Mouse (Mus musculus) heart, postnatal 10 days (tissue): ENCODE data around the gene Duoxa1. TPM values are rescaled to one million over a fixed set of nuclear protein-coding genes. Genes with fewer than 3 reads are reported as not detected.

Experiments
- DNase-seq, 2 experiments: peaks; one replicate each; pipeline ENCODE4 v3.0.0; 2021
- intact Hi-C: fragments of 180-260 bp; cut with DNase I; formaldehyde crosslinking; loops from one replicate; pipeline ENCODE4 v1.15.1; 2025
- total RNA-seq, 2 experiments: library from RNA; stranded (reverse); gene quantifications; 2 replicates each; pipeline ENCODE4 v1.2.3; 2021

Duoxa1 gene
- total RNA-seq, 2 experiments from 2014 or later = 0.27 to 0.45 TPM

DNA sequence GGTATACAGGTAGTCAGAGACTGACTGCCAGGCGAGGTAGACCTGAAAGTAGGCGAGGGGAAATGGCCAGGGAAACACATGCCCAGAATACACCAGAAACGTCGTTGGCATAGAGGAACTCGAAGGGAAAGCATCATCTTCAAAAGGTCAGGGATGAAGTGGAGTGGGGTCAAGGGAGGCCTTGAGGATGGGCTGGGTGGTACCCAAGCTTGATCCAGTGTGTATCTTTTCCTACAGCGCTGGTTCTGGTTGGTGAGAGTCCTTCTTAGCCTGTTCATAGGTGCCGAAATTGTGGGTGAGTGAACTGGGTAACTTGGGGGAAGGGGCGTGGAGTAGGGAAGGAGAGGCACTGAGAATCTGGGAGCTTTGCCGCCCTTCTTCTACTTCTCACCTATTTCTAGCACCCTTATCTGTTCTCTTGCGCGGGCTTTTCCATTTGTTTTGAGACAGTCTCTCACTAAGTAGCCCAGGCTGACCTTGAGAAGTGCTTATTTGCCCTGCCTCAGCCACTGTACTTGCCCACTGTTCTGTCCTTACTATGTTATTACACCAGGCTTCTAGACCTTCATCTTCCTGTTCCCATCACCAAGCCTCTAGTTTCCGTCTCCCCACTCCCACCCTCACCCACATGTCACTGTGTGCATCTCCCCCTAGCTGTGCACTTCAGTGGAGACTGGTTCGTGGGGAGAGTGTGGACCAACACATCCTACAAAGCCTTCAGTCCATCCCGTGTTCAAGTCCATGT lies 13.4 kb downstream of the Duoxa1 start:
- no peak for DNase-seq
- intact Hi-C loops = loop anchor here (5.0 kb wide), 3 partner anchors 58 to 257 kb away; no protein-coding TSS in a partner anchor

DNA sequence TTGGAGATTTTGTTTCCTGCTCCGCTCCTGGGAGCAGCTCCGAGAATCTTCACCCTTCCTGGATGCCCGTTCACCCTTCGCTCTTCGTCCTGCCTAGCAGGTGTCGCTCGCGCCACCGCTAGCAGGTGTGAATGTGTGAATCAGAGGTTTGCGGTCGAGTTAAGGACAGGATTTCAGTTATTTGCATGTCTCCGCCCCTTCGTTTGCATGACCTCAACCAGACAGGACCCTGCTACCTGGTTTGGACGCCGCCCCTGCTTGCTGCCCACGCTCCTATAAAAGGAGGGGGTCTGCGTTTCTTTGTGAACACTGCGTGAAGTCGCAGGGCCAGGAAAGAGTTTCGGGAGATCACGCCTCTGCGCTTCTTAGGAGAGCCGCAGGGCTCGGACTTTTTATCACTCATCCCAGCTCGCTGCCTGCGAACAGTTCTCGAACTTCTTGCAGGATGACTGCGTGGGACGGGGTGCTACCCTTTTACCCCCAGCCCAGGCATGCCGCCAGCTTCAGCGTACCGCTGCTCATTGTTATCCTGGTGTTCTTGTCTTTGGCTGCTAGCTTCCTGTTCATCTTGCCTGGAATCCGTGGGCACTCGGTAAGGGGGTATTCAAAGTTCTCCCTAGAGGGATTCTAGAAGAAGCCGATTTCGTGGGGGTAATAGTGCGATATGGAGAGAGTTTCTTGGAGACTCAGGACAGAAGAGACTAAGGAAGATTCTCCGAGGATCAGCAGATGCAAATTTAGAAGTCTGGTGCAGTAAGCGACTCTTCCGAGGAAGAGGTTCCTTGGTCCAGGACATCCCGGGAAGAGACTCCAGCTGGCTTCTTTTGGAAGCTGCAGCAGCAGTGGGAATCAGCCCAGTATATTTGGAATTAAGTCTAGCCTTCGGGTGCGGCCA lies 14.7 kb downstream of the Duoxa1 start, which contains the start of gene Duoxa2:
Duoxa2 (plus strand) TSS at position 305 of the 895 bp plus-strand sequence.
- DNase-seq = peak; percentile 24 to 34
- intact Hi-C loops = no loop called here

GRCm38 (mm10) chr2:122298096-122298499 lies 15.4 kb downstream of the Duoxa1 start, which contains the start of gene Duox2:
TSS of gene Duox2 (minus strand) at chr2:122298449.
- intact Hi-C loops = no loop called here
- no peak for DNase-seq

GRCm38 (mm10) chr2:122297271-122298095 lies 16.0 kb downstream of the Duoxa1 start:
- no peak for DNase-seq
- intact Hi-C loops = loop anchor here (1.0 kb wide), 1 partner anchor 17 kb away; no protein-coding TSS in a partner anchor

GRCm38 (mm10) chr2:122294916-122295315 lies 18.6 kb downstream of the Duoxa1 start:
- DNase-seq = no peak
- intact Hi-C loops = no loop called here

- DNase-seq = peak; percentile 41 to 63
- intact Hi-C loops = no loop called here
Observed at GRCm38 (mm10) chr2:122286137-122286536, 27.4 kb downstream of the Duoxa1 start.

DNA sequence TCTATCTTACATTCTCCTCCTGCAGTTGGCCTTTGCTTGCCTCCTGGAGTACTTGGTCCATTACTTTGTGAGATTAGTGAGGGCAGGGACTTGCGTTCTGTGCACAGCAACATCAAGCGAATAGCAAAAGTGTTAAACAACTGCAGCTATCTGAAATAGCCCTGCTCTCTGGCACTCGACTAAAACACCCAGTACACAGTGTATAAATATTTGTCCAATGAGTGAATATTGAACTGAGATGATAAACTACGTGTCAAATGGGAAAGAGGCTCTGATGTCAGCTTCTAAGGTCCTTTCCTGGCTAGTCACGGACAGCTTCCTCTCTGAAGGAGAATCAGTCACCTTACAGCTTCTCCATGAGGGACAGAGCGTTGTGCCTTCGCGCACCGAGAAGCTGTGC lies 29.4 kb downstream of the Duoxa1 start:
- intact Hi-C loops = no loop called here
- DNase-seq = no peak

DNA sequence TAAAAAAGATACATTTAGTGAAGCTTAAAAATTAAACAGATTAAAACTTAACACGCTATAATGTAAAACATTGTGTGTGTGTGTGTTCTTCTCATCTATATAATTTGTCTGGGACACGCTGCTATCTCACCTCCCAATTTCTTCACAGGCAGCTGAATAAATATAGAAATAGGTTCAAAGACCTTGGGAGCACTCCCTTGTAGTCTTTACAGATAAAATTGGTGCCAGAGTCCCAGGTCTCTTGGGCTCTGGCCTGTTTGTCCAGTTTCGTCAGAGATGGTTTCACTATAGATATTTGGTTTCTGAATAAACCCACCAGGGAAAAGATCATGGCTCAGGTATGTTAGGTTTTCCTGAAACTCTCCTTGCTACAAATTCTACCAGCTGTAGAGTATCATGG lies 34.8 kb downstream of the Duoxa1 start:
- intact Hi-C loops = no loop called here
- no peak for DNase-seq

- intact Hi-C loops = no loop called here
- DNase-seq = no peak
Observed at GRCm38 (mm10) chr2:122266407-122267193, 46.9 kb downstream of the Duoxa1 start.

- DNase-seq = no peak
- intact Hi-C loops = no loop called here
Observed at GRCm38 (mm10) chr2:122264690-122265089, 48.8 kb downstream of the Duoxa1 start.

DNA sequence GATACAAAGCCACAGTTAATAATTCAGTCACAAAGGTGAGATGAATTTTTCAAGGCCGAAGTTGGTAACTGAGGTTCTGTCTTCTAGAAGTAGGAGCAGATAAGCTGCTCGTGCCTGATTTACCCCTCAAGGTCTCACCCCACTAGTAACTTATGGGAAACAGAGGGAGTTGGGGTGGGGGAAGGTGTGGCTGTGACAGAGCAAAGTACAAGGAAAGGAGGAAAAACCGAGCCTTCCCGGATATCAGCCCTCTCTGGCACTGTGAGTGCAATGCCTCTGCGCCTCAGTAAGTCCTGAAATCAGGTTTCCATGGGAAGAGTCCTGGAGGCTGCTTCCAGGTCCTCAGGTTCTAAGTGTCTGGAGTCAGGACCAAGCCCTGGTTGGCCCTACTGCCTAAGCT lies 52.8 kb downstream of the Duoxa1 start:
- DNase-seq = no peak
- intact Hi-C loops = no loop called here

DNA sequence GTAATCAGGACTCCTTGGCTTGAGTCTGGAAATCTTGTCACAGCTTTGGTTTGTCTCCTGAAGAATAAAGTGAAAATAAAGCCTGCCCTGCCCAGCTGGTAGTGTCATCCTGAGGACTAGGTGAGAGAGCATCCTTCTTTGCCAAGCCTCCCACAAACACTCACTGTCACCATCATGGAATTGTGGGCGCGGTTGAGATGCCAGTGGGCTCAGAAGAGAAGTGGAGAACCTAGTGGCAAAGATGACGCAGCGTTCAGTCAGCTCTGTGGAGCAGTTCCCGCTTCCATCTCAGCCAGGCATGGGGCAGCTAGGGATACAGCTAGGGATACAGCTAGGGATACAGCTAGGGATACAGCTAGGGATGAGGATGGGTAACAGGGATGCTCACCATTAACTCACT lies 57.5 kb downstream of the Duoxa1 start:
- intact Hi-C loops = no loop called here

More for the DNA sequence above, 57.5 kb downstream of the Duoxa1 start:
- DNase-seq = no peak

Other genes starting within 250 kb of the Duoxa1 start
- 10 to 100 TPM; 12.1 to 12.2 TPM for gene Spg11, start 195.3 kb downstream of the Duoxa1 start, total RNA-seq
- gene B2m, start 166.0 kb downstream of the Duoxa1 start, total RNA-seq = 100 to 1,000 TPM; 130 to 134 TPM
- not detected for gene Trim69, start 153.0 kb downstream of the Duoxa1 start, total RNA-seq
- not detected for gene Patl2, start 127.5 kb downstream of the Duoxa1 start, total RNA-seq
- not detected for gene Terb2, start 127.5 kb downstream of the Duoxa1 start, total RNA-seq
- gene Sord, start 79.0 kb downstream of the Duoxa1 start, total RNA-seq = 100 to 1,000 TPM in 1 of 2 experiments, 10 to 100 TPM in 1; 88.5 to 113 TPM
- under 1 TPM; 0.34 to 0.45 TPM for gene Duox2, start 15.3 kb downstream of the Duoxa1 start, total RNA-seq
- not detected for gene Duoxa2, start 14.8 kb downstream of the Duoxa1 start, total RNA-seq
- under 1 TPM; 0.22 to 0.26 TPM for gene Duox1, start 1.9 kb upstream of the Duoxa1 start, total RNA-seq
- gene Shf, start 55.4 kb upstream of the Duoxa1 start, total RNA-seq = 1 to 10 TPM; 7.9 to 9.6 TPM
- gene Slc28a2, start 112.7 kb upstream of the Duoxa1 start, total RNA-seq = 10 to 100 TPM; 23.0 to 32.1 TPM
- under 1 TPM; 0.67 to 0.74 TPM for gene Gm14085, start 171.2 kb upstream of the Duoxa1 start, total RNA-seq